Mouse (Mus musculus): ENCODE measurements around the gene Kcnk5. TPM values are rescaled to one million over a fixed set of nuclear protein-coding genes. Genes with fewer than 3 reads are reported as not detected.

Gene Kcnk5
- total and polyA plus RNA-seq, 3 experiments: 8.7 to 12.5 (median 11.7) TPM

- H3K27me3 ChIP-seq (replicated peaks): no peaks in the 10 kb centered on the region
- no peak overlapping the region for H3K4me3 ChIP-seq (replicated peaks in 1 of 3; ENCODE audit: low read depth in 2 of 3, low read length in 2 of 3, poor library complexity in 1 of 3)
- dilution Hi-C loops (cut with MboI; ENCODE audit: extremely low pct_ligation_motif_present, extremely low pct_unique_long_range_greater_than_20kb, low sequenced_read_pairs) (no loop called here), in situ Hi-C loops (cut with MboI; ENCODE audit: low pct_ligation_motif_present, low pct_unique_long_range_greater_than_20kb, low sequenced_read_pairs) (no loop called here)
- DNase-seq (ENCODE audit: extremely low read depth): no peak
- H3K36me3 ChIP-seq (replicated peaks in 1 of 2; ENCODE audit: control insufficient read depth in 1 of 2, insufficient read depth in 1 of 2, low read length in 1 of 2): no peaks in the 10 kb centered on the region
- no peak overlapping the region for H3K27ac ChIP-seq (ENCODE audit: insufficient read depth, low read depth)
- H3K9me3 ChIP-seq (replicated peaks; ENCODE audit: low read length): peaks cover 2% of the 10 kb centered on the region
- no peaks in the 10 kb centered on the region for H3K79me2 ChIP-seq (replicated peaks; ENCODE audit: control insufficient read depth, extremely low read depth, insufficient read depth, poor library complexity, severe bottlenecking)
- no peak overlapping the region for H3K4me2 ChIP-seq (ENCODE audit: insufficient read depth, low read depth, poor library complexity, severe bottlenecking)
- H3K9ac ChIP-seq (ENCODE audit: insufficient read depth, low read depth): no peak overlapping the region
- TF ChIP-seq MYC (IDR thresholded peaks at IDR 0.05; ENCODE audit: low read depth, low read length) (no peak), EP300 (IDR thresholded peaks at IDR 0.05; ENCODE audit: low read length) (no peak), ZNF384 (IDR thresholded peaks at IDR 0.05; ENCODE audit: low read depth, low read length) (no peak), JUN (IDR thresholded peaks at IDR 0.05; ENCODE audit: insufficient read depth, low read depth, low read length) (no peak), CHD1 (IDR thresholded peaks at IDR 0.05; ENCODE audit: low read depth, low read length) (no peak), SIN3A (IDR thresholded peaks at IDR 0.05; ENCODE audit: low read length) (no peak), HCFC1 (IDR thresholded peaks at IDR 0.05; ENCODE audit: low read depth, low read length) (no peak), MXI1 (IDR thresholded peaks at IDR 0.05; ENCODE audit: low read depth, low read length) (no peak), IRF4 (IDR thresholded peaks at IDR 0.05; ENCODE audit: low read depth, low read length) (no peak), POLR2AphosphoS2 (IDR thresholded peaks at IDR 0.05; ENCODE audit: low read depth, low read length) (no peak), KAT2A (IDR thresholded peaks at IDR 0.05; ENCODE audit: insufficient replicate concordance, low read length) (no peak), MAX (IDR thresholded peaks at IDR 0.05; ENCODE audit: low read length) (no peak), ETS1 (conservative IDR thresholded peaks at IDR 0.05; ENCODE audit: low read depth, low read length) (no peak), ZMIZ1 (IDR thresholded peaks at IDR 0.05; ENCODE audit: low read depth, low read length) (no peak), BHLHE40 (IDR thresholded peaks at IDR 0.05; ENCODE audit: low read depth, low read length) (no peak), SMC3 (IDR thresholded peaks at IDR 0.05; ENCODE audit: low read depth, low read length) (no peak), E2F4 (IDR thresholded peaks at IDR 0.05; ENCODE audit: insufficient replicate concordance, low read depth, low read length) (no peak)
- H3K4me1 ChIP-seq (ENCODE audit: control insufficient read depth in 1 of 2, insufficient read depth in 2 of 2): peaks cover 4 to 12% of the 10 kb centered on the region in 2 experiments; a peak in 3 of 4 replicates
Measured at GRCm38 (mm10) chr14:20128162-20128561, 53.4 kb downstream of the Kcnk5 start.

- no peak overlapping the region for H3K9ac ChIP-seq (ENCODE audit: insufficient read depth, low read depth)
- no peaks in the 10 kb centered on the region for H3K36me3 ChIP-seq (replicated peaks in 1 of 2; ENCODE audit: control insufficient read depth in 1 of 2, insufficient read depth in 1 of 2, low read length in 1 of 2)
- dilution Hi-C loops (cut with MboI; ENCODE audit: extremely low pct_ligation_motif_present, extremely low pct_unique_long_range_greater_than_20kb, low sequenced_read_pairs) (no loop called here), in situ Hi-C loops (cut with MboI; ENCODE audit: low pct_ligation_motif_present, low pct_unique_long_range_greater_than_20kb, low sequenced_read_pairs) (no loop called here)
- TF ChIP-seq TCF12 (IDR thresholded peaks at IDR 0.05; ENCODE audit: low read depth, low read length): no peak
- no peak for TF ChIP-seq IRF4 (IDR thresholded peaks at IDR 0.05; ENCODE audit: low read depth, low read length)
- no peak for TF ChIP-seq CTCF (conservative IDR thresholded peaks at IDR 0.05 in 1 of 2, IDR thresholded peaks at IDR 0.05 in 1 of 2; ENCODE audit: low read depth in 2 of 2, low read length in 2 of 2)
- no peaks in the 10 kb centered on the region for H3K27me3 ChIP-seq (replicated peaks)
- H3K4me3 ChIP-seq (replicated peaks in 1 of 3; ENCODE audit: low read depth in 2 of 3, low read length in 2 of 3, poor library complexity in 1 of 3): no peak overlapping the region
- no peak overlapping the region for H3K27ac ChIP-seq (ENCODE audit: insufficient read depth, low read depth)
- H3K9me3 ChIP-seq (replicated peaks; ENCODE audit: low read length): peaks cover 2% of the 10 kb centered on the region
- peaks cover 4 to 12% of the 10 kb centered on the region in 2 experiments; a peak in 3 of 4 replicates for H3K4me1 ChIP-seq (ENCODE audit: control insufficient read depth in 1 of 2, insufficient read depth in 2 of 2)
- no peaks in the 10 kb centered on the region for H3K79me2 ChIP-seq (replicated peaks; ENCODE audit: control insufficient read depth, extremely low read depth, insufficient read depth, poor library complexity, severe bottlenecking)
- no peak overlapping the region for H3K4me2 ChIP-seq (ENCODE audit: insufficient read depth, low read depth, poor library complexity, severe bottlenecking)
- no peak for DNase-seq (ENCODE audit: extremely low read depth)
Measured at GRCm38 (mm10) chr14:20127406-20128087, 54.1 kb downstream of the Kcnk5 start.

Measured in CH12.LX (cell line).